Mouse (Mus musculus) G1E (cell line): ENCODE measurements around the gene Gm49353.

Experiments
- CTCF ChIP-seq: IDR thresholded peaks from 2 replicates; pipeline ENCODE4 v1.5.1; 2012; ENCODE audit warnings: low read depth, low read length, inconsistent platforms, mixed read lengths
- GATA1 ChIP-seq: IDR thresholded peaks from 2 replicates; pipeline ENCODE4 v1.6.1; 2012; ENCODE audit warnings: borderline replicate concordance, low read length, inconsistent platforms, mixed read lengths
- GATA2 ChIP-seq: IDR thresholded peaks from 2 replicates; pipeline ENCODE4 v1.6.1; 2012; ENCODE audit warnings: low read depth, low read length, inconsistent platforms, borderline replicate concordance
- TAL1 ChIP-seq: conservative IDR thresholded peaks from 2 replicates; pipeline ENCODE4 v1.6.1; 2012; ENCODE audit warnings: low read depth, low read length, inconsistent platforms, mixed read lengths

GRCm38 (mm10) chr10:29225329-29225728 is 26.6 kb downstream of the Gm49353 start:
- no peak for TF ChIP-seq CTCF
- no peak for TF ChIP-seq GATA1
- no peak for TF ChIP-seq TAL1
- TF ChIP-seq GATA2: no peak
